Mouse (Mus musculus): ENCODE results near the gene Dmwd. TPM values are rescaled to one million over a fixed set of nuclear protein-coding genes. Genes with fewer than 3 reads are reported as not detected.
A peak's percentile ranks its signal among the peaks of the same experiment; 100 is the strongest.

The Dmwd gene
- total and polyA plus RNA-seq, 2 experiments from 2014 or later = 33.1 to 134 TPM

DNA sequence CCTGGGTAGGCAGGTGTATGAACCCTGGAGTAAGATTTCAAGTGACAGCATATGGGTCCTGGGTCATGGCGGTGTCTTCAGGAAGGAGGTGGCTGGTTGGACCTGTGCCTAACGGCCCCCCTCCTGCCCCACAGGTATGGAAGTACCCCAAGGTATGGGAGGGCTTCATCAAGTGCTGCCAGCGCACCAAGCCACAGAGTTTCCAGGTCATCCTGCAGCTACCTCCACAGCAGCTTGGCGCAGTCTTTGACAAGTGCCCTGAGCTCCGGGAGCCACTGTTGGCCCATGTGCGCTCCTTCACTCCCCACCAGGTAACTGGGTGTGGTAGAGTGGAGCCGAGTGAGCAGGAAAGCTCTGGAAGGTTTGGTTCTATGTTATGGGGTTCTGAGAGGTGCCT, 22.9 kb upstream of the Dmwd start:
- Histone ChIP-seq H3K4me1 (ENCODE audit: insufficient read depth, low read length) (no peaks in the 10 kb centered on the region), H3K4me2 (ENCODE audit: low read depth, low read length, poor library complexity, severe bottlenecking) (no peak overlapping the region), H3K27me3 (ENCODE audit: insufficient read depth, low read length) (no peaks in the 10 kb centered on the region), H3K4me3 (ENCODE audit: low read depth, low read length) (no peak overlapping the region), H3K27ac (ENCODE audit: low read depth, low read length) (no peak overlapping the region), H3K9ac (replicated peaks; ENCODE audit: low read length, poor library complexity, severe bottlenecking) (no peak overlapping the region), H3K9me3 (ENCODE audit: low read length) (no peaks in the 10 kb centered on the region), H3K36me3 (ENCODE audit: insufficient read depth, low read length) (peaks cover 34% of the 10 kb centered on the region)
- TF ChIP-seq CTCF (IDR thresholded peaks at IDR 0.05) = no peak
- no peak for DNase-seq (ENCODE audit: low spot score)
- WGBS = 95% methylated on average over 7 of the region's 7 CpGs
- ATAC-seq (ENCODE audit: low FRiP score) = no peak

DNA sequence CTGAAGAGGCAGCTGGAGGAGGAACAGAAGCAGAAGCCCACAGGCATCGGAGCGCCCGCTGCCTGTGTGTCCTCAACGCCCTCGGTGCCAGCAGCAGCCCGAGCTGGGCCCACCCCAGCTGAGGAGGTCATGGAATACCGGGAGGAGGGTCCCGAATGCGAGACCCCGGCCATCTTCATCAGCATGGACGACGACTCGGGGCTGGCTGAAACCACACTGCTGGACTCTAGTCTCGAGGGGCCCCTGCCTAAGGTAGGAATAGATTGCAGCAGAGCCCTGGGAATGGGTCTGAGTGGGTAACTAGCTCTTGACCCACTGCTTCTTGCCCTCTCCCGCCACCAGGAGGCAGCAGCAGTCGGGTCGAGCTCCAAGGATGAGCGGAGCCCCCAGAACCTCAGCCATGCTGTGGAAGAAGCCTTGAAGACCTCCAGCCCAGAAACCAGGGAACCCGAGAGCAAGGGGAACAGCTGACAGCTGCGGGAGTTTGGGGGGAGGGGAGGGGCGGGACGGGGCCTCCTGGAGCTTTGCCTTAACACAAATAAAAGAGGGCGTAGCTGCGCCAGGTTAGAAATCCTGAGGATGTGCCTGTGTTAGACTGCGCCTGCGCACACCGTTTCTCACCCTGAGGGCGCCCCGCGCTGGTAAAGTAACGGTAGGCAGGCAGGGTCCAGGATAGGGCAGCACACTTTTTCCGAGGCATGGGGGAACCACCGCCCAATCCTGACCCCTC, 21.8 kb upstream of the Dmwd start, which contains the start of gene Rsph6a:
TSS of gene Rsph6a (plus strand) at position 644 of the 730 bp plus-strand sequence.
- ATAC-seq (ENCODE audit: low FRiP score) (peak; percentile 82), DNase-seq (ENCODE audit: low spot score) (peak; percentile 73)
- Histone ChIP-seq H3K27me3 (ENCODE audit: insufficient read depth, low read length) (no peaks in the 10 kb centered on the region), H3K9me3 (ENCODE audit: low read length) (no peaks in the 10 kb centered on the region), H3K36me3 (ENCODE audit: insufficient read depth, low read length) (peaks cover 23% of the 10 kb centered on the region), H3K4me3 (ENCODE audit: low read depth, low read length) (peak within 1 kb of the TSS; percentile 24; the same call in 1 of the 2 replicates), H3K4me2 (ENCODE audit: low read depth, low read length, poor library complexity, severe bottlenecking) (peak within 1 kb of the TSS; percentile 42), H3K27ac (ENCODE audit: low read depth, low read length) (no peak within 1 kb of the TSS), H3K9ac (replicated peaks; ENCODE audit: low read length, poor library complexity, severe bottlenecking) (peak within 1 kb of the TSS; percentile 44; the same call in 1 of the 2 replicates), H3K4me1 (ENCODE audit: insufficient read depth, low read length) (no peaks in the 10 kb centered on the region)
- peak; percentile 80 for TF ChIP-seq CTCF (IDR thresholded peaks at IDR 0.05)
- WGBS = 25% methylated on average over 33 of the region's 33 CpGs

DNA sequence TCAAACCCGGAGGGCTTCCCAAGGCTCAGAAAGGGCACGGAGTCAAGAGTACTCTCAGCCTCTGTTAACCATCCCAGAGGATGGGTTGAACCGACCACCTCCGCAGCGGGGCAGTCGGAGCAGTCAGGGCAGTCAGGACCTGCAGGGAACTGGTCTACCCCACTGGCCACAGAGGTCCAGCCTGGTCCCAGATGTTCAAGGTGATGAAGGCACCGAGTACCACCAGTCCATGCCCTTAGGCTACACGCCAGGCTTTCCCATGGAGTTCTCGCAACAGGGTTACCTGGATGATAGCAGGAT, 21.3 kb upstream of the Dmwd start:
- TF ChIP-seq CTCF (IDR thresholded peaks at IDR 0.05) = no peak
- peak overlapping the region; percentile 24; the same call in 1 of the 2 replicates for H3K4me3 ChIP-seq (ENCODE audit: low read depth, low read length)
- no peaks in the 10 kb centered on the region for H3K27me3 ChIP-seq (ENCODE audit: insufficient read depth, low read length)
- H3K4me1 ChIP-seq (ENCODE audit: insufficient read depth, low read length) = no peaks in the 10 kb centered on the region
- peak overlapping the region; percentile 44; the same call in 1 of the 2 replicates for H3K9ac ChIP-seq (replicated peaks; ENCODE audit: low read length, poor library complexity, severe bottlenecking)
- H3K4me2 ChIP-seq (ENCODE audit: low read depth, low read length, poor library complexity, severe bottlenecking) = peak overlapping the region; percentile 42
- no peak overlapping the region for H3K27ac ChIP-seq (ENCODE audit: low read depth, low read length)
- 68% methylated on average over 9 of the region's 9 CpGs for WGBS
- H3K9me3 ChIP-seq (ENCODE audit: low read length) = no peaks in the 10 kb centered on the region
- ATAC-seq (ENCODE audit: low FRiP score) (no peak; the same call in 1 of the 2 replicates), DNase-seq (ENCODE audit: low spot score) (no peak)
- H3K36me3 ChIP-seq (ENCODE audit: insufficient read depth, low read length) = peaks cover 18% of the 10 kb centered on the region

DNA sequence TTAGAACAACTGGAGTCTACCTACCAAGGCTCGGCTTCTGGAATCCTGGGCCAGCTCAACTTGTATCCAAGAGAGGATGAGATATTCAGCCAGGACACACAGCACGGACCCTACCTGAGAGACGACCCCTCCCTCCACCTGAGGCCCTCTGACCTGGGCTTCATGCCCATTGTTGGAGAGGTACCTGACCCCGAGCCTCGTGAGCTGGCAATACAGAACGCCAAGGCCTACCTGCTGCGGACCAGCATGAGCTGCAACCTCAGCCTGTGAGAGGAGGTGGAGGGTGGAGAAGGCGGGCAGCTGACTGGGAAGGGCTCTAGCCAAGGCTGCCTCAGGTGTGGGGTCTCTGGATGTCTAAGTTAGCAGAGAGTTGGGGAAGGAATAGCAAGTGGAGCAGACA, 20.9 kb upstream of the Dmwd start:
- no peak for DNase-seq (ENCODE audit: low spot score)
- no peaks in the 10 kb centered on the region for H3K4me1 ChIP-seq (ENCODE audit: insufficient read depth, low read length)
- peak overlapping the region; percentile 44; the same call in 1 of the 2 replicates for H3K9ac ChIP-seq (replicated peaks; ENCODE audit: low read length, poor library complexity, severe bottlenecking)
- no peak for ATAC-seq (ENCODE audit: low FRiP score)
- H3K27ac ChIP-seq (ENCODE audit: low read depth, low read length) = no peak overlapping the region
- peaks cover 14% of the 10 kb centered on the region for H3K36me3 ChIP-seq (ENCODE audit: insufficient read depth, low read length)
- 95% methylated on average over 8 of the region's 8 CpGs for WGBS
- H3K4me3 ChIP-seq (ENCODE audit: low read depth, low read length) = no peak overlapping the region
- no peaks in the 10 kb centered on the region for H3K27me3 ChIP-seq (ENCODE audit: insufficient read depth, low read length)
- H3K4me2 ChIP-seq (ENCODE audit: low read depth, low read length, poor library complexity, severe bottlenecking) = peak overlapping the region; percentile 42
- no peak for TF ChIP-seq CTCF (IDR thresholded peaks at IDR 0.05)
- H3K9me3 ChIP-seq (ENCODE audit: low read length) = no peaks in the 10 kb centered on the region

DNA sequence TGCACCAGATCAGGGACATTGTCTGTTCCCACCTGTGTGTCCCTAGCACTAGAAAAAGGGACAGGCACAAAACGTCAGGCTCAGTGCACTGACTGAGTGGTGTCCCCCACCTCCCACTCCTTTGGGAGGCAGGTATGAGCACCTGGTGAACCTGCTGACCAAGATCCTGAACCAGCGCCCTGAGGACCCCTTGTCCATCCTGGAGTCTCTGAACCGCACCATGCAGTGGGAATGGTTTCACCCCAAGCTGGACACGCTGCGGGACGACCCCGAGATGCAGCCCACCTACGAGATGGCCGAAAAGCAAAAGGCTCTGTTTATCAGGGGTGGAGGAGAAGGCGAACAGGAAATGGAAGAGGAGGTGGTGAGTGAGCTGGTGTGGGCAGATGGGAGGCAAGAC, 18.6 kb upstream of the Dmwd start:
- Histone ChIP-seq H3K9me3 (ENCODE audit: low read length) (no peaks in the 10 kb centered on the region), H3K4me2 (ENCODE audit: low read depth, low read length, poor library complexity, severe bottlenecking) (no peak overlapping the region), H3K36me3 (ENCODE audit: insufficient read depth, low read length) (no peaks in the 10 kb centered on the region), H3K9ac (replicated peaks; ENCODE audit: low read length, poor library complexity, severe bottlenecking) (no peak overlapping the region), H3K4me1 (ENCODE audit: insufficient read depth, low read length) (no peaks in the 10 kb centered on the region), H3K4me3 (ENCODE audit: low read depth, low read length) (no peak overlapping the region), H3K27me3 (ENCODE audit: insufficient read depth, low read length) (no peaks in the 10 kb centered on the region), H3K27ac (ENCODE audit: low read depth, low read length) (no peak overlapping the region)
- no peak for TF ChIP-seq CTCF (IDR thresholded peaks at IDR 0.05)
- no peak for DNase-seq (ENCODE audit: low spot score)
- WGBS = 90% methylated on average over 10 of the region's 10 CpGs
- no peak for ATAC-seq (ENCODE audit: low FRiP score)

- no peaks in the 10 kb centered on the region for H3K9me3 ChIP-seq (ENCODE audit: low read length)
- WGBS = 58% methylated on average over 13 of the region's 13 CpGs
- ATAC-seq (ENCODE audit: low FRiP score) (no peak), DNase-seq (ENCODE audit: low spot score) (no peak)
- TF ChIP-seq CTCF (IDR thresholded peaks at IDR 0.05) = no peak
- H3K27ac ChIP-seq (ENCODE audit: low read depth, low read length) = no peak overlapping the region
- peak overlapping the region; percentile 12 for H3K4me3 ChIP-seq (ENCODE audit: low read depth, low read length)
- peaks cover 27% of the 10 kb centered on the region for H3K27me3 ChIP-seq (ENCODE audit: insufficient read depth, low read length)
- no peaks in the 10 kb centered on the region for H3K4me1 ChIP-seq (ENCODE audit: insufficient read depth, low read length)
- H3K9ac ChIP-seq (replicated peaks; ENCODE audit: low read length, poor library complexity, severe bottlenecking) = no peak overlapping the region
- H3K4me2 ChIP-seq (ENCODE audit: low read depth, low read length, poor library complexity, severe bottlenecking) = peak overlapping the region; percentile 16
- H3K36me3 ChIP-seq (ENCODE audit: insufficient read depth, low read length) = no peaks in the 10 kb centered on the region
These were observed 10.1 kb upstream of the Dmwd start for GRCm38 (mm10) chr7:19065896-19066295.

Measured in midbrain, postnatal 0 days (tissue).